Mouse (Mus musculus) heart, postnatal 14 days (tissue): ENCODE data around the gene Klc4. TPM values are rescaled to one million over a fixed set of nuclear protein-coding genes. Genes with fewer than 3 reads are reported as not detected.

Source experiments
- DNase-seq, 2 experiments: peaks; one replicate each; pipeline ENCODE4 v3.0.0; 2021 to 2022
- intact Hi-C: fragments of 180-260 bp; cut with DNase I; formaldehyde crosslinking; loops from one replicate; pipeline ENCODE4 v1.15.1; 2025
- total RNA-seq, 2 experiments: library from RNA; stranded (reverse); gene quantifications; 2 replicates each; pipeline ENCODE4 v1.2.3; 2021

Klc4 gene
- total RNA-seq, 2 experiments from 2014 or later, result 24.5 to 25.3 TPM

DNA sequence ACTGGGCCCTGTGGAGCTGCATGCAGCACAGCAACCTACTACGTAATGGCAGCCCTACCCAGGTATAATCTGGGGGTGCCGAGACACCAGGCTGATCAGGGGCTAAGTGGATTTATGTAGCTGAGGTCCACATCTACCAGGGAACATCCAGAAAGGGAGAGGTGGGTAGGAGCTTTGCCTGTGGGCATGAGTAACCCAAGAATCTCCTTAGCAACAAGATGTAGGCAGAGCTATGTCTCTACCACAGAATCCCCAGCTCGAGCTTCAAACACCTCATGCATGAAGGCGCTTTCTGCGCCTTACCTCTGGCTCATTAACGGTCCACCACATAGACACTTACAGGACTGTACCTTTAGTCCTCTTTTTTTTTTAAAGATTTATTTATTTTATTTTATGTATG, 50.5 kb downstream of the Klc4 start:
- intact Hi-C loops, result no loop called here
- no peak for DNase-seq

DNA sequence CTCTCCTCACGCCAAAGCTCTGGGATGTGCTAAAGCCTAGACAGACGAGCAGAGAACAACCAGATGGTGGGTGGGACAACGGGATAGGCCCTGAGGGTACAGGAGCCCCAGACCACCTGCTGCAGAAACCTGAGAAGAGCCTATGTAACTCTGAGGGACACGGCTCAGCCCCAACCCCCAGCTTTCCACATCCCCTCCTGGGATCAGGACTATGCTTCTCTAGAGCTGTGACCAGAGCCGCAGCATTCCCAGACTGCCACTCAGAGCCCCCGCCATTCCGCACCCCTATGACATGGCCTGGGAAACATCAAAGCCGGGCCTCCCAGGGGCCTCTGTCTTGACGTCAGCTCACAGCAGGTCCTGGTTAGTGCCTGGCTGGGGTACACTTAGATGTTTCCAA, 51.2 kb downstream of the Klc4 start:
- no peak for DNase-seq

DNA sequence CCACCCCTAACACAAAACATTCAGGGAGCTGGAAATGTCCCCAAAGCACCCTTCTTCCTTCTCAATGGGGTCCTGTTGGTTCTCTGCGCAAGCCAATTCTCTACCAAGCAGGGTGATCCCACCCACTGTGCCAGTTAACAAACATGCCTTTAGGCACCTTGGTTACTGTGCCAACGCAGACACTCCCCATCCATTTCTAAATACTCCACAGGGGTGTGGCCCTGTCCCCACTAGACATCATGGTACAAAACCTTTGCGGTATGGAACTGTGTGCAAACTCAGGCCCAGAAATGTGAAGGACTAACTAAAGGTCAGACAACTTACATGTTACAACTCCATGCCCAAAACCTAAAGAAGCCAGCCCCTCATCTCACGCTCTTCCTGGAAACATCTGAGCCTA, 52.7 kb downstream of the Klc4 start:
- intact Hi-C loops, result no loop called here
- DNase-seq, result no peak

More for the DNA sequence above, 51.2 kb downstream of the Klc4 start:
- intact Hi-C loops, result no loop called here

DNA sequence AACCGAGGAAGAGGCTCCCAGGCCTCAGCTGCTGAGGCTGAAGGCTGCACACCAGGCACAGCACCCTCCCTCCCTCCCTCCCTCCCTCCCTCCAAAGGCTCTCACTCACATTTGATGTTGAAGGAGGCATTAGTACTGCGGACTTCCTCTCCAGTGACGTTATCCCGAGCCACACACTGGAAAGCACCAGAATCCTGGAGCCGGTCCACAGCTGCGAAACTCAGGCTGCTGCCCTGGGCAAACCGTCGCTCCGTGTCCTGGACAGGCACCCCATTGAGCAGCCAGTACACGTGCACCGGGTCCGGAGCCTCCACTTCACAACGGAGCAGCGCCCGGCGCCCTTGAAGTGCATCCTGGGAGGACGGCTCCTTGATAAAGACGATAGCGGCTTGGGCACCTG, 54.4 kb downstream of the Klc4 start:
- intact Hi-C loops, result no loop called here

DNA sequence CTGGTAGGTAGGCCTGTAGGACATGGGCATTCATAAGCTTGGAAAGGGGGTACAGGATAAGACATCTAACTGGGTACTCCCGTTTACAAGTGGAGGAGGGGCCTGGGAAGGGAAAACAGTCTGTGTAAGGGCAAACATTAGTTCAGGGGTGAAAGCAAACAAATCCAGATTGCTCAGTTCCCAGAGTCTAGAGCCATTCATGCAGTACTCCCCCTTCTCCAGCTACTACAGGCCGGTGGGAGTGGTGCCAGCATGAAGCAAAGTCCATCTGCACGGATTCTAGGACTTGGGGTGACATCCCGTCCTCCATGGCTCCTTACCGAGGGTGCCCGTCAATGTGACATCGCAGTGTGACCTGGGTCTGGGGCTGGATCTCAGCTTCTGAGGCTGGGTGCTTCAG, 55.4 kb downstream of the Klc4 start:
- intact Hi-C loops, result no loop called here
- no peak for DNase-seq

More for the DNA sequence above, 54.4 kb downstream of the Klc4 start:
- peak; percentile 22 to 30 for DNase-seq

DNA sequence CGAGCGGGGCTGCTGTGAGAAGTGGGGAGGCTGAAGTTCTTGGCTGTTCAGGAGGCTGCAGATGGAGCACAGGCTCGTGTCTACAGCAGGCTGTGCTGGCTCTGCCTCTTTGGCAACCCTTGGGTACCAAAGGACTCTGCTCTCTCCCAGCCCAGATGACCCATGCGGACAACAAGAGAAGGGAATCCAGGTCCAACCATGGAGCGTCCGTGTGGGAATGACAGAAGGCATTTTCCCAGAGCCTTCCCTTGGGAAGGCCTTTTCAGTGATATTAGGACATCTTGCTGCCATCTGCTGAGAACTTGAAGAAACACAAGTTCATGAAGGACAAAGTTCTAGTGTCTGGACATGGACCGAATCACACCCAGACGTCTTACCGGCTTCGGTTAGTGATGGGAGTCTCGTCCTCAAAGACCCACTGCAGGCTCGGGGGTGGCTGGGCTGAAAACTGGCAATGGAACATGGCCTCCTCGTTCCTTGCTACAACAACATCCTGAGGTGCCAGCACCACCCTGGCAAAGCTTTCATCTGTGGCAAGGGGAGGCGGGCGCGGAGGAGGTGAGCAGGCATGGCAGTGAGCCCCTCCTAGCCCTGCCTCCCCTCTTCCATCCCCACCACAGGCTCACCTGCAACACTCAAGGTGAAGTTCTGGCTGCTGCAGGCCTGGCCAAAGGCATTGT, 56.0 kb downstream of the Klc4 start:
- peak in 1 of 2 experiments; percentile 12 for DNase-seq
- intact Hi-C loops, result loop anchor here (1.0 kb wide), 1 partner anchor 64 kb away; no protein-coding TSS in a partner anchor

DNA sequence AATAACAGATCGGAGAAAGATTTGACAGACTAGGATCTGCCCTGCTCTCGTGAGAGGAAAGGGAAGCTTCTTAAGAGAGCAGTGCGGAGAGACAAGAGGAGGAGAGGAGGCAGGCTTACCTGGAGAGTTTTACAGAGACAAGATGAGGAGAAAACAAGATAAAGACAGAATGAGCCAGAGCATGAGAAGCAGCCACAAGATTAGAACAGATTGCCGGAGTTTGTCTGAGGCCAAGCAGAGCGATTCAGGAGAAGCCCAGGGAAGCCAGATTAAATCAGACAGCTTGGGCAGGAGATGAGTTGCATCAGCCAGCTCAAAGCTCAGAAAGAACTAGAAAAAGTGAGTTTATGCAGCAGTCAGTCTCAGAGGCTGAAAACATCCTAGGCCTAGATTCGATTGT, 56.9 kb downstream of the Klc4 start:
- intact Hi-C loops, result loop anchor here (1.0 kb wide), 1 partner anchor 64 kb away; no protein-coding TSS in a partner anchor
- DNase-seq, result no peak

DNA sequence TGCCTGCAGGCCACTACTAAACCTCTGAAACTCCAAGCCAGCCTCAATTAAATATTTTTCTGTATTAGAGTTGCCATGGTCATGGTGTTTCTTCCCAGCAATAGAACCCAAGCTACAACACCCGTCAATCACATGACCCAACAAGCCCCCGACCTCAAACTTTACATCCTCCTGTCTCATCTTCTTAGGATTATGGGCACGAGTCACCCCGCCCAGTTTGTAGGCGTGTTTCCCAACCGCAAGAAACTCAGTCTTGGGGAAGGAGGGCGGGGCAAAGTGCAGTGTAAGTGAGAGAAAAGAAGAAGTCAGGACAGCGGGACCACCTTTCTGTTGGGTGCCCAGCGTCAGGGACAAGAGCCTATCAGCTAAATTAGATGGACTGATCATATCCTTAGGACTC, 57.6 kb downstream of the Klc4 start:
- DNase-seq, result no peak
- intact Hi-C loops, result no loop called here

DNA sequence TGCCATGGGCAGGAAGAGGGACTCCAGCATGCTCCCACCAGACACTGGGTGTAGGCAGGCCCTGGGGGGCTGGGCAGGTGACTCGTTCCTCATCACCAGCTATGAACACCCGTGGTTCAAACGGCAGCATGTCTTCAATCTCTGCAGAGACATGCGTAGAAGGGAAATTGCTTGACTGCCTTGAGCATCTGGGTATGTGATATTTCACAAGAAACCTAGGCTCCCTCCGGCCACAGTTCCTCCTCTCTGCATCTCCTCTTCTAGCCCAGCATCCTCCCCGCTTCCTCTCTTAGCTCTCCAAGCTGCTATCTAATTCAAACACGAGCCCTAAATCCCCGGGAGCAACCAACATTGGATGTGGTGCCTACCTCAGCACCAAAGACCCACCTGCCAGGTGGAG, 59.5 kb downstream of the Klc4 start:
- no peak for DNase-seq
- intact Hi-C loops, result no loop called here

Other genes with a start within 250 kb of the Klc4 start
- gene Crip3, start 217.1 kb downstream of the Klc4 start, total RNA-seq, result 1 to 10 TPM in 1 of 2 experiments, under 1 TPM in 1; 0.79 to 2.3 TPM
- not detected for gene Slc22a7, start 207.6 kb downstream of the Klc4 start, total RNA-seq
- under 1 TPM; 0.29 to 0.48 TPM for gene Ttbk1, start 158.3 kb downstream of the Klc4 start, total RNA-seq
- 1 to 10 TPM; 2.1 to 2.4 TPM for gene Dnph1, start 149.3 kb downstream of the Klc4 start, total RNA-seq
- 10 to 100 TPM; 17.0 to 18.2 TPM for gene Cul9, start 99.6 kb downstream of the Klc4 start, total RNA-seq
- 100 to 1,000 TPM in 1 of 2 experiments, 10 to 100 TPM in 1; 93.0 to 109 TPM for gene Srf, start 89.8 kb downstream of the Klc4 start, total RNA-seq
- 1 to 10 TPM; 9.1 to 9.2 TPM for gene Ptk7, start 16.5 kb downstream of the Klc4 start, total RNA-seq
- gene Mrpl2, start 207 bp upstream of the Klc4 start, total RNA-seq, result 100 to 1,000 TPM; 106 to 121 TPM
- gene Cul7, start 4.3 kb upstream of the Klc4 start, total RNA-seq, result 10 to 100 TPM; 30.3 to 37.6 TPM
- gene Rrp36, start 28.3 kb upstream of the Klc4 start, total RNA-seq, result 10 to 100 TPM in 1 of 2 experiments, 1 to 10 TPM in 1; 9.8 to 14.2 TPM
- gene Mea1, start 32.8 kb upstream of the Klc4 start, total RNA-seq, result 10 to 100 TPM; 44.2 to 47.1 TPM
- gene Klhdc3, start 34.9 kb upstream of the Klc4 start, total RNA-seq, result 100 to 1,000 TPM; 127 TPM
- gene Ppp2r5d, start 59.1 kb upstream of the Klc4 start, total RNA-seq, result 10 to 100 TPM; 35.0 to 35.3 TPM
- 10 to 100 TPM; 24.3 to 25.1 TPM for gene Pex6, start 65.4 kb upstream of the Klc4 start, total RNA-seq
- under 1 TPM; 0.26 to 0.41 TPM for gene Gnmt, start 83.1 kb upstream of the Klc4 start, total RNA-seq
- gene Cnpy3, start 106.2 kb upstream of the Klc4 start, total RNA-seq, result 10 to 100 TPM; 18.7 to 19.4 TPM
- under 1 TPM in 1 of 2 experiments, not detected in 1; 0.78 TPM for gene Ptcra, start 117.7 kb upstream of the Klc4 start, total RNA-seq
- 10 to 100 TPM; 21.0 to 23.3 TPM for gene 2310039H08Rik, start 126.6 kb upstream of the Klc4 start, total RNA-seq
- gene Rpl7l1, start 136.7 kb upstream of the Klc4 start, total RNA-seq, result 10 to 100 TPM; 51.2 to 59.5 TPM
- gene Bicral, start 212.5 kb upstream of the Klc4 start, total RNA-seq, result 10 to 100 TPM; 13.1 to 15.4 TPM
- gene Tbcc, start 244.7 kb upstream of the Klc4 start, total RNA-seq, result 10 to 100 TPM; 17.6 to 20.0 TPM